ENCODE assay signal across 21 mouse cellular contexts in genomic region chr11:65661790-65662522, GRCm38 (mm10).
DNase-seq lines count a peak whose midpoint lies in the region; ATAC-seq and TF ChIP-seq lines count a peak whose summit lies in the region.
"Had no signal": no experiment of that assay in that cellular context is flagged by ENCODE, and none has a peak within 500 bp of the region (broad histone marks: within the 10 kb centered on the region; RNA-seq: fewer than 3 reads in every experiment).

No protein-coding gene starts in this region.

- TF ChIP-seq POLR2A in kidney, adult 2 months (IDR thresholded peaks at IDR 0.05; ENCODE audit: low read depth, low read length), result no peak
- no peak for TF ChIP-seq POLR2A in CH12.LX (IDR thresholded peaks at IDR 0.05; ENCODE audit: low read depth, low read length)

- ATAC-seq in kidney, embryonic 15.5 days (replicated peaks; ENCODE audit: low FRiP score), result peak; percentile 77
- ATAC-seq in intestine, embryonic 15.5 days, result 0 out of 2 replicates have a peak, but pooled peaks have one; percentile 12
- ATAC-seq: forebrain, embryonic 15.5 days had no signal

- H3K9ac ChIP-seq in kidney, embryonic 15.5 days, result no peak overlapping the region
- H3K9ac ChIP-seq in CH12.LX (ENCODE audit: insufficient read depth, low read depth), result no peak overlapping the region
- no peak overlapping the region for H3K9ac ChIP-seq in intestine, embryonic 15.5 days
- H3K9ac ChIP-seq: embryonic facial prominence, embryonic 12.5 days; forebrain, embryonic 15.5 days; heart, embryonic 15.5 days had no signal

- no peaks in the 10 kb centered on the region for H3K36me3 ChIP-seq in kidney, embryonic 15.5 days
- no peaks in the 10 kb centered on the region for H3K36me3 ChIP-seq in kidney, adult 2 months (ENCODE audit: control insufficient read depth, insufficient read depth, low read length)
- H3K36me3 ChIP-seq in CH12.LX (replicated peaks in 1 of 2; ENCODE audit: control insufficient read depth in 1 of 2, insufficient read depth in 1 of 2, low read length in 1 of 2), result no peaks in the 10 kb centered on the region
- H3K36me3 ChIP-seq in intestine, embryonic 15.5 days, result no peaks in the 10 kb centered on the region
- no peaks in the 10 kb centered on the region for H3K36me3 ChIP-seq in midbrain, embryonic 10.5 days
- H3K36me3 ChIP-seq: embryonic facial prominence, embryonic 12.5 days; forebrain, embryonic 15.5 days; G1E; heart, embryonic 15.5 days; hindbrain, embryonic 10.5 days had no signal

- no peak for DNase-seq in kidney, postnatal 25 days
- DNase-seq in kidney, postnatal 14 days, result peak; percentile 16
- no peak for DNase-seq in kidney, adult 2 months
- DNase-seq in CH12.LX (ENCODE audit: extremely low read depth), result no peak
- no peak for DNase-seq in embryo, embryonic 10 days (ENCODE audit: low spot score)
- no peak for DNase-seq in midbrain, embryonic 10.5 days (ENCODE audit: low spot score)
- DNase-seq: adrenal gland, postnatal 10 days; cerebellum, adult 11 months; cerebellum, adult 8-10 months; cerebellum, postnatal 14 days; gastrocnemius, postnatal 10 days; heart, adult 2 months; heart, postnatal 14 days had no signal

- H3K4me3 ChIP-seq in kidney, embryonic 15.5 days (replicated peaks), result no peak overlapping the region
- H3K4me3 ChIP-seq in kidney, adult 2 months (ENCODE audit: insufficient read depth, low read depth, low read length), result no peak overlapping the region
- no peak overlapping the region for H3K4me3 ChIP-seq in CH12.LX (replicated peaks in 1 of 3; ENCODE audit: low read depth in 2 of 3, low read length in 2 of 3, poor library complexity in 1 of 3)
- H3K4me3 ChIP-seq in intestine, embryonic 15.5 days (replicated peaks), result no peak overlapping the region
- no peak overlapping the region for H3K4me3 ChIP-seq in midbrain, embryonic 10.5 days
- H3K4me3 ChIP-seq: embryonic facial prominence, embryonic 12.5 days; forebrain, embryonic 15.5 days; heart, adult 2 months; heart, embryonic 15.5 days; hindbrain, embryonic 10.5 days had no signal

- in situ Hi-C loops in CH12.LX (cut with MboI; ENCODE audit: low pct_ligation_motif_present, low pct_unique_long_range_greater_than_20kb, low sequenced_read_pairs), result loop anchor here (25.0 kb wide), 1 partner anchor 600 kb away; no protein-coding TSS in a partner anchor

- no peaks in the 10 kb centered on the region for H3K79me2 ChIP-seq in CH12.LX (replicated peaks; ENCODE audit: control insufficient read depth, extremely low read depth, insufficient read depth, poor library complexity, severe bottlenecking)

- no peak for TF ChIP-seq CTCF in kidney, adult 2 months (conservative IDR thresholded peaks at IDR 0.05; ENCODE audit: insufficient read depth, insufficient read length, low read depth, low read length)
- TF ChIP-seq CTCF in CH12.LX (conservative IDR thresholded peaks at IDR 0.05 in 1 of 2, IDR thresholded peaks at IDR 0.05 in 1 of 2; ENCODE audit: low read depth in 2 of 2, low read length in 2 of 2), result no peak

- no peak for TF ChIP-seq EP300 in CH12.LX (IDR thresholded peaks at IDR 0.05; ENCODE audit: low read length)

- dilution Hi-C loops in CH12.LX (cut with MboI; ENCODE audit: extremely low pct_ligation_motif_present, extremely low pct_unique_long_range_greater_than_20kb, low sequenced_read_pairs), result no loop called here

- TF ChIP-seq RAD21 in CH12.LX (IDR thresholded peaks at IDR 0.05; ENCODE audit: low read depth, low read length), result no peak

- H3K27ac ChIP-seq in kidney, embryonic 15.5 days, result no peak overlapping the region
- H3K27ac ChIP-seq in kidney, adult 2 months (ENCODE audit: insufficient read depth, low read depth, low read length), result no peak overlapping the region
- H3K27ac ChIP-seq in CH12.LX (ENCODE audit: insufficient read depth, low read depth), result no peak overlapping the region
- H3K27ac ChIP-seq in intestine, embryonic 15.5 days, result no peak overlapping the region
- no peak overlapping the region for H3K27ac ChIP-seq in midbrain, embryonic 10.5 days (replicated peaks)
- H3K27ac ChIP-seq: embryonic facial prominence, embryonic 12.5 days; forebrain, embryonic 15.5 days; heart, adult 2 months; heart, embryonic 15.5 days; hindbrain, embryonic 10.5 days had no signal

- H3K4me2 ChIP-seq in kidney, embryonic 15.5 days, result no peak overlapping the region
- H3K4me2 ChIP-seq in CH12.LX (ENCODE audit: insufficient read depth, low read depth, poor library complexity, severe bottlenecking), result 0 out of 2 replicates have a peak overlapping the region, but pooled peaks have one; percentile 7
- H3K4me2 ChIP-seq in intestine, embryonic 15.5 days (replicated peaks), result no peak overlapping the region
- H3K4me2 ChIP-seq: embryonic facial prominence, embryonic 12.5 days; forebrain, embryonic 15.5 days; heart, embryonic 11.5 days; heart, embryonic 15.5 days had no signal

- H3K27me3 ChIP-seq in kidney, embryonic 15.5 days, result no peaks in the 10 kb centered on the region
- no peaks in the 10 kb centered on the region for H3K27me3 ChIP-seq in kidney, adult 2 months (replicated peaks; ENCODE audit: control insufficient read depth, insufficient read depth, low read length)
- H3K27me3 ChIP-seq in CH12.LX (replicated peaks), result no peaks in the 10 kb centered on the region
- H3K27me3 ChIP-seq in intestine, embryonic 15.5 days (replicated peaks), result no peaks in the 10 kb centered on the region
- no peaks in the 10 kb centered on the region for H3K27me3 ChIP-seq in midbrain, embryonic 10.5 days (ENCODE audit: low read depth, poor library complexity, severe bottlenecking)
- H3K27me3 ChIP-seq: embryonic facial prominence, embryonic 12.5 days; forebrain, embryonic 15.5 days; heart, embryonic 15.5 days had no signal

- WGBS in kidney, embryonic 15.5 days, result 27% methylated on average over 8 of the region's 8 CpGs
- 34% methylated on average over 8 of the region's 8 CpGs for WGBS in kidney, adult 2 months
- 30% methylated on average over 8 of the region's 8 CpGs for WGBS in intestine, embryonic 15.5 days
- 83% methylated on average over 8 of the region's 8 CpGs for WGBS in midbrain, embryonic 10.5 days

- H3K4me1 ChIP-seq in kidney, embryonic 15.5 days, result peaks cover 4% of the 10 kb centered on the region
- no peaks in the 10 kb centered on the region for H3K4me1 ChIP-seq in kidney, adult 2 months (ENCODE audit: control insufficient read depth, insufficient read depth, low read length)
- no peaks in the 10 kb centered on the region for H3K4me1 ChIP-seq in CH12.LX (ENCODE audit: control insufficient read depth in 1 of 2, insufficient read depth in 2 of 2)
- peaks cover 7% of the 10 kb centered on the region; the same call in 1 of the 2 replicates for H3K4me1 ChIP-seq in intestine, embryonic 15.5 days (replicated peaks)
- no peaks in the 10 kb centered on the region for H3K4me1 ChIP-seq in midbrain, embryonic 10.5 days
- H3K4me1 ChIP-seq: embryonic facial prominence, embryonic 12.5 days; hindbrain, embryonic 10.5 days had no signal

- H3K9me3 ChIP-seq in kidney, embryonic 15.5 days (replicated peaks), result no peaks in the 10 kb centered on the region
- H3K9me3 ChIP-seq in CH12.LX (replicated peaks; ENCODE audit: low read length), result peaks cover 7% of the 10 kb centered on the region
- H3K9me3 ChIP-seq in intestine, embryonic 15.5 days, result no peaks in the 10 kb centered on the region
- H3K9me3 ChIP-seq in midbrain, embryonic 10.5 days (replicated peaks), result 0 out of 2 replicates have a peak, but pooled peaks cover 5% of the 10 kb centered on the region
- H3K9me3 ChIP-seq: embryonic facial prominence, embryonic 12.5 days; forebrain, embryonic 15.5 days; G1E had no signal

TF ChIP-seq in CH12.LX, 34 proteins besides CTCF, POLR2A, EP300 and RAD21:
- TF ChIP-seq TCF12 (IDR thresholded peaks at IDR 0.05; ENCODE audit: low read depth, low read length), result no peak
- TF ChIP-seq SIN3A (IDR thresholded peaks at IDR 0.05; ENCODE audit: low read length), result no peak
- no peak for TF ChIP-seq HCFC1 (IDR thresholded peaks at IDR 0.05; ENCODE audit: low read depth, low read length)
- TF ChIP-seq PAX5 (IDR thresholded peaks at IDR 0.05; ENCODE audit: low read length), result no peak
- TF ChIP-seq POLR2AphosphoS2 (IDR thresholded peaks at IDR 0.05; ENCODE audit: low read depth, low read length), result no peak
- no peak for TF ChIP-seq ZKSCAN1 (IDR thresholded peaks at IDR 0.05; ENCODE audit: borderline replicate concordance, low read depth, low read length)
